Mouse (Mus musculus) hindbrain, embryonic 14.5 days (tissue): ENCODE data around the gene Cox14. TPM values are rescaled to one million over a fixed set of nuclear protein-coding genes. Genes with fewer than 3 reads are reported as not detected.

ENCODE experiments used
- ATAC-seq: fragments of 200-750 bp; cut with Nextera tagmentation; 2 replicates; pipeline ENCODE4 v1.8.0; 2017; ENCODE audit warnings: moderate number of reproducible peaks, mild to moderate bottlenecking, moderate TSS enrichment, moderate library complexity; ENCODE audit not compliant: low FRiP score
- DNase-seq: peaks from one replicate; pipeline ENCODE4 v3.0.0-alpha.2; 2015; ENCODE audit warnings: low spot score
- H3K27ac ChIP-seq: fragments of 300-500 bp; sonication (generic); 2 replicates; pipeline ENCODE4 v1.5.1; 2014; ENCODE audit warnings: mild to moderate bottlenecking, moderate library complexity
- H3K27me3 ChIP-seq: fragments of 300-500 bp; sonication (generic); 2 replicates; pipeline ENCODE4 v1.6.1; 2014; ENCODE audit warnings: mild to moderate bottlenecking, low read length, mixed read lengths; ENCODE audit not compliant: control insufficient read depth, insufficient read depth
- H3K36me3 ChIP-seq: fragments of 300-500 bp; sonication (generic); replicated peaks from 2 replicates; pipeline ENCODE4 v1.6.1; 2014; ENCODE audit not compliant: control insufficient read depth, insufficient read depth
- H3K4me1 ChIP-seq: fragments of 300-500 bp; sonication (generic); replicated peaks from 2 replicates; pipeline ENCODE4 v1.6.1; 2014; ENCODE audit warnings: antibody characterized with exemption, low read length, mixed read lengths; ENCODE audit not compliant: control insufficient read depth, insufficient read depth
- H3K4me2 ChIP-seq: fragments of 300-500 bp; sonication (generic); replicated peaks from 2 replicates; pipeline ENCODE4 v1.6.1; 2014; ENCODE audit warnings: mild to moderate bottlenecking, moderate library complexity
- H3K4me3 ChIP-seq: fragments of 300-500 bp; sonication (generic); replicated peaks from 2 replicates; pipeline ENCODE4 v1.5.1; 2014; ENCODE audit warnings: mild to moderate bottlenecking, low read length
- H3K9ac ChIP-seq: fragments of 300-500 bp; sonication (generic); 2 replicates; pipeline ENCODE4 v1.6.1; 2014
- H3K9me3 ChIP-seq: fragments of 300-500 bp; sonication (generic); 2 replicates; pipeline ENCODE4 v1.6.1; 2016; ENCODE audit warnings: low read length; ENCODE audit not compliant: control insufficient read depth
- WGBS: fragments of 180-500 bp; shearing (Covaris S2); extraction: QIAGEN DNeasy Blood & Tissue Kit; methylation state at CpG from one replicate; pipeline ENCODE4 v1.1.7; 2014; 5-methylcytosine and 5-hydroxymethylcytosine counted together
- polyA plus RNA-seq: library from polyadenylated mRNA; unstranded; fragments of >200 nt; fragmentation: Nextera tagmentation; extraction: Ambion mirVana; gene quantifications from 2 replicates; pipeline ENCODE4 v1.2.1, GENCODE M21; 2014

Gene Cox14
- polyA plus RNA-seq, 1 experiment from 2014 or later, result 202 TPM

- H3K36me3 ChIP-seq, result peaks cover 74% of the 10 kb centered on the region
- DNase-seq (peak; percentile 35), ATAC-seq (no peak)
- H3K9me3 ChIP-seq, result no peaks in the 10 kb centered on the region
- peaks cover 24% of the 10 kb centered on the region for H3K4me1 ChIP-seq
- peak overlapping the region; percentile 89 for H3K9ac ChIP-seq
- H3K4me3 ChIP-seq, result peak overlapping the region; percentile 63
- no peaks in the 10 kb centered on the region for H3K27me3 ChIP-seq
- peak overlapping the region; percentile 96 for H3K27ac ChIP-seq
- 9% methylated on average over 23 of the region's 23 CpGs for WGBS
- H3K4me2 ChIP-seq, result peak overlapping the region; percentile 98
Observed at GRCm38 (mm10) chr15:99704041-99704681, 21.3 kb upstream of the Cox14 start.

- H3K4me3 ChIP-seq, result peak overlapping the region; percentile 63
- ATAC-seq (no peak), DNase-seq (no peak)
- peak overlapping the region; percentile 98 for H3K4me2 ChIP-seq
- H3K9ac ChIP-seq, result peak overlapping the region; percentile 89
- peak overlapping the region; percentile 96 for H3K27ac ChIP-seq
- H3K36me3 ChIP-seq, result peaks cover 74% of the 10 kb centered on the region
- H3K4me1 ChIP-seq, result peaks cover 24% of the 10 kb centered on the region
- WGBS, result 13% methylated on average over 7 of the region's 7 CpGs
- H3K27me3 ChIP-seq, result no peaks in the 10 kb centered on the region
- H3K9me3 ChIP-seq, result no peaks in the 10 kb centered on the region
Observed at GRCm38 (mm10) chr15:99704881-99705280, 20.5 kb upstream of the Cox14 start.

GRCm38 (mm10) chr15:99705440-99706048 lies 19.9 kb upstream of the Cox14 start, which contains the start of gene Gm17349:
Gm17349 (minus strand) TSS chr15:99705490.
- 65% methylated on average over 11 of the region's 11 CpGs for WGBS
- Histone ChIP-seq H3K4me2 (peak within 1 kb of the TSS; percentile 98), H3K9me3 (no peaks in the 10 kb centered on the region), H3K9ac (peak within 1 kb of the TSS; percentile 89), H3K27ac (peak within 1 kb of the TSS; percentile 96), H3K36me3 (peaks cover 74% of the 10 kb centered on the region), H3K4me1 (peaks cover 24% of the 10 kb centered on the region), H3K4me3 (peak within 1 kb of the TSS; percentile 63), H3K27me3 (no peaks in the 10 kb centered on the region)
- DNase-seq, result peak; percentile 54
- no peak for ATAC-seq

- no peak for ATAC-seq
- Histone ChIP-seq H3K9me3 (no peaks in the 10 kb centered on the region), H3K9ac (no peak overlapping the region)
Observed at GRCm38 (mm10) chr15:99708176-99708575, 17.2 kb upstream of the Cox14 start.

GRCm38 (mm10) chr15:99710221-99711190 lies 14.9 kb upstream of the Cox14 start:
- no peak for DNase-seq
- no peak overlapping the region for H3K4me2 ChIP-seq
- peaks cover 2% of the 10 kb centered on the region; the same call in 1 of the 2 replicates for H3K4me1 ChIP-seq
- 91% methylated on average over 10 of the region's 10 CpGs for WGBS
- no peaks in the 10 kb centered on the region for H3K9me3 ChIP-seq
- ATAC-seq, result no peak
- H3K27ac ChIP-seq, result no peak overlapping the region
- no peak overlapping the region for H3K4me3 ChIP-seq
- H3K27me3 ChIP-seq, result no peaks in the 10 kb centered on the region
- no peak overlapping the region for H3K9ac ChIP-seq
- peaks cover 96% of the 10 kb centered on the region for H3K36me3 ChIP-seq

More at GRCm38 (mm10) chr15:99708176-99708575, 17.2 kb upstream of the Cox14 start:
- H3K4me1 ChIP-seq, result peaks cover 19% of the 10 kb centered on the region
- 97% methylated on average over 13 of the region's 13 CpGs for WGBS
- H3K36me3 ChIP-seq, result peaks cover 97% of the 10 kb centered on the region
- no peak overlapping the region for H3K4me3 ChIP-seq
- no peaks in the 10 kb centered on the region for H3K27me3 ChIP-seq
- DNase-seq, result no peak
- no peak overlapping the region for H3K27ac ChIP-seq
- H3K4me2 ChIP-seq, result no peak overlapping the region

- Histone ChIP-seq H3K27me3 (no peaks in the 10 kb centered on the region), H3K9me3 (no peaks in the 10 kb centered on the region), H3K36me3 (peaks cover 91% of the 10 kb centered on the region), H3K4me3 (no peak overlapping the region), H3K4me2 (no peak overlapping the region), H3K9ac (no peak overlapping the region), H3K27ac (no peak overlapping the region), H3K4me1 (peaks cover 11% of the 10 kb centered on the region)
- ATAC-seq (no peak), DNase-seq (no peak)
- 78% methylated on average over 3 of the region's 3 CpGs for WGBS
Observed at GRCm38 (mm10) chr15:99711491-99711890, 13.9 kb upstream of the Cox14 start.

- H3K4me2 ChIP-seq, result no peak overlapping the region
- H3K9ac ChIP-seq, result no peak overlapping the region
- peaks cover 77% of the 10 kb centered on the region for H3K36me3 ChIP-seq
- WGBS, result 59% methylated on average over 13 of the region's 13 CpGs
- no peaks in the 10 kb centered on the region for H3K27me3 ChIP-seq
- peaks cover 16% of the 10 kb centered on the region for H3K4me1 ChIP-seq
- H3K4me3 ChIP-seq, result no peak overlapping the region
- ATAC-seq (no peak), DNase-seq (no peak)
- no peak overlapping the region for H3K27ac ChIP-seq
- H3K9me3 ChIP-seq, result no peaks in the 10 kb centered on the region
Observed at GRCm38 (mm10) chr15:99712666-99713559, 12.5 kb upstream of the Cox14 start.

GRCm38 (mm10) chr15:99713569-99713968 lies 11.8 kb upstream of the Cox14 start:
- Histone ChIP-seq H3K36me3 (peaks cover 76% of the 10 kb centered on the region), H3K27ac (no peak overlapping the region), H3K9ac (no peak overlapping the region), H3K4me2 (no peak overlapping the region), H3K4me3 (no peak overlapping the region), H3K9me3 (no peaks in the 10 kb centered on the region), H3K4me1 (peaks cover 16% of the 10 kb centered on the region), H3K27me3 (no peaks in the 10 kb centered on the region)
- no peak for DNase-seq
- ATAC-seq, result no peak
- 61% methylated on average over 3 of the region's 3 CpGs for WGBS
